Mouse (Mus musculus): ENCODE data around the gene Numb.

- TF ChIP-seq CTCF (IDR thresholded peaks at IDR 0.05; ENCODE audit: insufficient read depth, low read depth, low read length) (no peak), POLR2A (IDR thresholded peaks at IDR 0.05; ENCODE audit: insufficient read depth, low read depth, low read length) (no peak)
Measured at GRCm38 (mm10) chr12:83764519-83764918, 157.2 kb downstream of the Numb start.
